In genomic region chrX:155262235-155262914, GRCm38 (mm10) we compare ENCODE assay signal across 8 mouse cellular contexts. TPM values are rescaled to one million over a fixed set of nuclear protein-coding genes. Genes with fewer than 3 reads are reported as not detected.
DNase-seq lines count a peak whose midpoint lies in the region; ATAC-seq lines count a peak whose summit lies in the region.

Gene Acot9, plus strand, starts transcription at chrX:155262443.

- H3K4me2 ChIP-seq in hindbrain, embryonic 11.5 days (replicated peaks; ENCODE audit: low read depth, low read length): peak within 1 kb of the TSS; percentile 45

- no peaks in the 10 kb centered on the region for H3K9me3 ChIP-seq in hindbrain, embryonic 11.5 days (ENCODE audit: control insufficient read depth, low read length)

- no peaks in the 10 kb centered on the region for H3K4me1 ChIP-seq in hindbrain, embryonic 11.5 days (replicated peaks; ENCODE audit: control insufficient read depth, insufficient read depth, low read length)

- no peaks in the 10 kb centered on the region for H3K36me3 ChIP-seq in hindbrain, embryonic 11.5 days (ENCODE audit: control insufficient read depth, insufficient read depth, low read length)

- peak within 1 kb of the TSS; percentile 43 for H3K4me3 ChIP-seq in hindbrain, embryonic 11.5 days (ENCODE audit: low read depth, low read length)

- peak within 1 kb of the TSS; percentile 49; the same call in 1 of the 2 replicates for H3K9ac ChIP-seq in hindbrain, embryonic 11.5 days (ENCODE audit: low read depth, low read length)

- peak; percentile 94 for DNase-seq in Muller cell, postnatal 12 days (ENCODE audit: inconsistent ontology term)
- peak; percentile 92 for DNase-seq in cerebellum, adult 9-11 months
- peak; percentile 85 to 88 for DNase-seq in frontal cortex, adult 2 months (ENCODE audit: extremely low spot score in 1 of 2, low spot score in 1 of 2)
- DNase-seq in hindbrain, embryonic 11.5 days (ENCODE audit: low spot score): peak; percentile 81
- peak; percentile 81 to 82 for DNase-seq in layer of hippocampus, postnatal 10 days (ENCODE audit: low spot score in 2 of 2)
- DNase-seq in lung, postnatal 10 days: peak; percentile 95
- DNase-seq in ovary, postnatal 36 days (ENCODE audit: low spot score): peak; percentile 84
- peak; percentile 92 for DNase-seq in thymus, postnatal 25 days

- WGBS in hindbrain, embryonic 11.5 days: 23% methylated on average over 32 of the region's 37 CpGs

- H3K27me3 ChIP-seq in hindbrain, embryonic 11.5 days (ENCODE audit: control insufficient read depth, insufficient read depth, low read length): no peaks in the 10 kb centered on the region

- peak; percentile 99 for ATAC-seq in hindbrain, embryonic 11.5 days (ENCODE audit: low FRiP score)

- no peak within 1 kb of the TSS for H3K27ac ChIP-seq in hindbrain, embryonic 11.5 days (ENCODE audit: low read depth, low read length)

RNA-seq across cellular contexts. Expression of gene Acot9, which starts in this region (rescaled TPM):
- polyA plus RNA-seq in frontal cortex, adult 2 months (2012; rRNA removed): 12.6 and 15.7 TPM in 2 replicates
- polyA plus RNA-seq in hindbrain, embryonic 11.5 days (2014; fragmentation: Nextera tagmentation; extraction: Ambion mirVana): 28.1 and 29.7 TPM in 2 replicates
- total RNA-seq in layer of hippocampus, postnatal 10 days (2021): 10 to 100 TPM; 27.7 to 33.1 TPM
